8 mouse cellular contexts compared by ENCODE assay signal in the genomic region with DNA sequence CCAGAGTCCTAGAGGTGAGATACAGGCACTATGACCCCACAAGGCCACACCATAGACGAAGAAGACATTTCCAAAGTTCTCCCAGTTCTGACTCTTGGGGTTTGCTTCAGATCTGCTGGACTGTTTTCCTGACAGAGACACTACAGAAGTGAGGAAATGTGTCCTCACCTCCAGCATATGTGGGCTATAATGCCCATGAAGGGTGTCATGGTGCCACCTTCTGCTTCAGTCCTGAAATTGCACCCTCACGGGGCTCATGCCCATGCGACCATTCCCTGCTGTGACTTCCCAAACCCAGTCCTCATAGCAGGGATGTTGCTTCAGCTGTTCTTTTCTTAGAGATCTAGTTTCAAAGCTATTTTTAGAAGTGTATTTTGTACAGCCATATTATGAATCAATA. TPM values are rescaled to one million over a fixed set of nuclear protein-coding genes. Genes with fewer than 3 reads are reported as not detected.
DNase-seq lines count a peak whose midpoint lies in the region; ATAC-seq lines count a peak whose summit lies in the region.

No protein-coding gene starts in this region.

- peaks cover 14% of the 10 kb centered on the region for H3K4me1 ChIP-seq in forebrain, embryonic 16.5 days (replicated peaks; ENCODE audit: control insufficient read depth, insufficient read depth, low read length)

- DNase-seq in cerebellum, adult 11 months, result peak; percentile 18
- no peak for DNase-seq in cerebellum, adult 11-12 months
- peak; percentile 63 for DNase-seq in urinary bladder, postnatal 14 days (ENCODE audit: low spot score)
- DNase-seq in urinary bladder, adult 18-20 months (ENCODE audit: low spot score in 2 of 2), result no peak
- peak; percentile 23 to 36 for DNase-seq in heart, adult 9 months (ENCODE audit: low spot score in 2 of 2)
- peak; percentile 64 to 73 for DNase-seq in kidney, postnatal 4 days
- DNase-seq in retina, postnatal 7 days (ENCODE audit: low read depth, low spot score), result peak; percentile 17

- no peaks in the 10 kb centered on the region for H3K36me3 ChIP-seq in forebrain, embryonic 16.5 days (ENCODE audit: control insufficient read depth, insufficient read depth)

- no peak overlapping the region for H3K9ac ChIP-seq in forebrain, embryonic 16.5 days (replicated peaks; ENCODE audit: low read depth, low read length)

- no peaks in the 10 kb centered on the region for H3K9me3 ChIP-seq in forebrain, embryonic 16.5 days (ENCODE audit: control insufficient read depth, low read length)

- no peak for ATAC-seq in forebrain, embryonic 16.5 days

- 43% methylated on average over 3 of the region's 3 CpGs for WGBS in forebrain, embryonic 16.5 days

- no peak overlapping the region for H3K27ac ChIP-seq in forebrain, embryonic 16.5 days (ENCODE audit: low read length)

- H3K4me2 ChIP-seq in forebrain, embryonic 16.5 days (ENCODE audit: low read length), result no peak overlapping the region

- H3K27me3 ChIP-seq in forebrain, embryonic 16.5 days (replicated peaks; ENCODE audit: control insufficient read depth, insufficient read depth, low read length), result no peaks in the 10 kb centered on the region

- H3K4me3 ChIP-seq in forebrain, embryonic 16.5 days (replicated peaks; ENCODE audit: low read length), result no peak overlapping the region

RNA-seq across cellular contexts. Expression of a gene that starts 56.3 kb away (rescaled TPM):
- 37.8 and 47.8 TPM in 2 replicates for polyA plus RNA-seq in forebrain, embryonic 16.5 days (2015; fragmentation: Nextera tagmentation; extraction: Ambion mirVana)

Comparison
In these comparisons a context has a peak if more than half of its experiments do, and no peak if none do; other contexts are left out.
1. DNase-seq: peak in cerebellum, adult 11 months (single experiment), urinary bladder, postnatal 14 days (single experiment), heart, adult 9 months (2 of 2), kidney, postnatal 4 days (2 of 2) and retina, postnatal 7 days (single experiment); none in cerebellum, adult 11-12 months (single experiment) and urinary bladder, adult 18-20 months (0 of 2).